Mouse (Mus musculus) midbrain, postnatal 0 days (tissue): ENCODE data around the gene Bbx. TPM values are rescaled to one million over a fixed set of nuclear protein-coding genes. Genes with fewer than 3 reads are reported as not detected.

ENCODE experiments used
- ATAC-seq: fragments of 200-750 bp; cut with Nextera tagmentation; 2 replicates; pipeline ENCODE4 v1.8.0; 2017; ENCODE audit warnings: moderate number of reproducible peaks, mild to moderate bottlenecking, moderate TSS enrichment, moderate library complexity; ENCODE audit not compliant: low FRiP score
- DNase-seq: peaks from one replicate; pipeline ENCODE4 v3.0.0-alpha.2; 2015; ENCODE audit warnings: low spot score
- H3K27ac ChIP-seq: fragments of 300-500 bp; sonication (generic); 2 replicates; pipeline ENCODE4 v1.5.1; 2014; ENCODE audit warnings: low read depth, mild to moderate bottlenecking, low read length, mixed read lengths
- H3K27me3 ChIP-seq: fragments of 300-500 bp; sonication (generic); 2 replicates; pipeline ENCODE4 v1.6.1; 2014; ENCODE audit warnings: low read length, control low read depth, mixed read lengths; ENCODE audit not compliant: insufficient read depth
- H3K36me3 ChIP-seq: fragments of 300-500 bp; sonication (generic); 2 replicates; pipeline ENCODE4 v1.6.1; 2014; ENCODE audit warnings: low read length, control low read depth, mixed read lengths; ENCODE audit not compliant: insufficient read depth
- H3K4me1 ChIP-seq: fragments of 300-500 bp; sonication (generic); 2 replicates; pipeline ENCODE4 v1.6.1; 2014; ENCODE audit warnings: mild to moderate bottlenecking, control low read depth, antibody characterized with exemption, low read length, mixed read lengths; ENCODE audit not compliant: insufficient read depth
- H3K4me2 ChIP-seq: fragments of 300-500 bp; sonication (generic); 2 replicates; pipeline ENCODE4 v1.6.1; 2014; ENCODE audit warnings: low read depth, mild to moderate bottlenecking, low read length, mixed read lengths; ENCODE audit not compliant: poor library complexity, severe bottlenecking
- H3K4me3 ChIP-seq: fragments of 300-500 bp; sonication (generic); 2 replicates; pipeline ENCODE4 v1.5.1; 2014; ENCODE audit warnings: low read depth, mild to moderate bottlenecking, low read length, moderate library complexity
- H3K9ac ChIP-seq: fragments of 300-500 bp; sonication (generic); replicated peaks from 2 replicates; pipeline ENCODE4 v1.6.1; 2014; ENCODE audit warnings: mild to moderate bottlenecking, low read length, moderate library complexity, mixed read lengths; ENCODE audit not compliant: poor library complexity, severe bottlenecking
- H3K9me3 ChIP-seq: fragments of 300-500 bp; sonication (generic); 2 replicates; pipeline ENCODE4 v1.6.1; 2016; ENCODE audit warnings: low read length, control low read depth
- CTCF ChIP-seq: IDR thresholded peaks from 2 replicates; pipeline ENCODE4 v1.5.1; 2016; ENCODE audit warnings: antibody characterized with exemption, mild to moderate bottlenecking
- WGBS: fragments of 180-500 bp; shearing (Covaris S2); extraction: QIAGEN DNeasy Blood & Tissue Kit; methylation state at CpG from one replicate; pipeline ENCODE4 v1.1.7; 2014; 5-methylcytosine and 5-hydroxymethylcytosine counted together
- polyA plus RNA-seq: library from polyadenylated mRNA; unstranded; fragments of >200 nt; fragmentation: Nextera tagmentation; extraction: Ambion mirVana; gene quantifications from 2 replicates; pipeline ENCODE4 v1.2.1, GENCODE M21; 2015
- total RNA-seq: library from RNA; depleted of rRNA; stranded (reverse); fragments of >200 nt; gene quantifications from 2 replicates; pipeline ENCODE4 v1.2.3, GENCODE M21; 2014; rRNA removed

Gene Bbx
- total RNA-seq: 8.4 and 11.8 TPM in 2 replicates
- polyA plus RNA-seq: 8.4 and 10.7 TPM in 2 replicates

DNA sequence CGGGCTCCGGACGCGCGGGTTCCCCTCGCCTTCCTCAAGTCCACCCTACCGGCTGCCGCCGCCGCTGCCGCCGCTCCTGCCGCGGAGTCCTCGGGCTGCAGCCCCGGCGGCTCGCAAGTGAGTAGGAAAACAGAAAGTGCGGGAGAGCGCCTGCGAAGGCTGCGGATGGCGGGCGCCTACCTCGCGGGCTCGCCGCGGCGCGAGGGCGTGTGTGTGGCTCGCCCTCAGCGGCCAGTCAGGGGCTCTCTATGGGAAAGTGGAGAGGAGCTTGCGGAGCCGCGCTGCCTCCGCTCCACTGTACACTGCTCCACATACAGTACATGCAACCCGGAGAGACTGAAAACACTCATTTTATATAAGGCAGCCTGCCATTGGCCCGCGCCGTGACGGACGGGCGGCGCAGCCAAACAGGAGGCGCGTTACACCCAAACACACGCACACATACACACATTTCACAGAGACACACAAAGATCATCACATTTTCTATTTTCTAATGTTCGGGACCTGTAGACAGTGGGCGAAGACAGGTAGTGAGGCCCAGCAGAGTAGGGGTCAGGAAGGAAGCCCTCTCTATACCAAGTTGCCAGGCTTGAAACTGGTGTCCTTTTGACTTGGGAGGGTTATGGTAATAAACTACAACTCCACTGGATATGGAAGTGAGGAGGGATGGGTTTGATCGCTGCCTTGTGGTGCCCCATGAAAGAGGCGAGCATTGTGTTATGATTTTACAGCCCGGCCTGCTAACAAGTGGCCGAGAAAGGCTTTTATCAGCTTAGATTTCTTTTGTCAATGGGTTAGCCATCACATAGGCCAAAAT, at the start of gene Bbx:
Gene Bbx (minus strand): TSS at position 329 of the 817 bp plus-strand sequence.
- Histone ChIP-seq H3K27me3 (no peaks in the 10 kb centered on the region), H3K36me3 (no peaks in the 10 kb centered on the region), H3K9me3 (no peaks in the 10 kb centered on the region), H3K4me1 (no peaks in the 10 kb centered on the region), H3K4me3 (peak within 1 kb of the TSS; percentile 91), H3K4me2 (peak within 1 kb of the TSS; percentile 97), H3K27ac (peak within 1 kb of the TSS; percentile 82), H3K9ac (peak within 1 kb of the TSS; percentile 62)
- under 1% methylated on average over 54 of the region's 55 CpGs for WGBS
- no peak for TF ChIP-seq CTCF
- ATAC-seq: peak; percentile 97
- peak; percentile 95 for DNase-seq

DNA sequence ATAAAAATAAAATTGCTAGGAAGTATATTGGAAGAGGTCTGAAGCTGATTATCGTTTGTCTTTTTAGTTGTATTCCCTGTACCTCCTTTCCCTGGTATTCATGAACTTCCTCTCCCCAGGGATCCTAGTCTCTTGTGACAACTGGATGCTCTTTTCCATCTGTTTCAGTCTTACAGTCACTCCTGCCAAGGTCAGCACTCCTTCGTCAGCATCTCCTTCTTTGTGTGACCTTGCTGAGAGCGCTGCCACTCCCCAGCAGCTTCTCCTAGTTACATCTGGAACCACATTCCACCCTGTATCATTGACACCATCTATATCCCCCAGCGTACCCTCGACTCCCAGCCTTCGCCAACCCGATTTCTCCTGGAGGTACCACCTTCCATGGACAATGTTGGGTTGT, 49.7 kb upstream of the Bbx start:
- 67% methylated on average over 7 of the region's 7 CpGs for WGBS
- no peak for DNase-seq
- H3K4me3 ChIP-seq: no peak overlapping the region
- no peak overlapping the region for H3K4me2 ChIP-seq
- no peaks in the 10 kb centered on the region for H3K27me3 ChIP-seq
- no peaks in the 10 kb centered on the region for H3K4me1 ChIP-seq
- TF ChIP-seq CTCF: no peak
- no peaks in the 10 kb centered on the region for H3K36me3 ChIP-seq
- no peaks in the 10 kb centered on the region for H3K9me3 ChIP-seq
- H3K9ac ChIP-seq: no peak overlapping the region
- H3K27ac ChIP-seq: no peak overlapping the region
- ATAC-seq: no peak

DNA sequence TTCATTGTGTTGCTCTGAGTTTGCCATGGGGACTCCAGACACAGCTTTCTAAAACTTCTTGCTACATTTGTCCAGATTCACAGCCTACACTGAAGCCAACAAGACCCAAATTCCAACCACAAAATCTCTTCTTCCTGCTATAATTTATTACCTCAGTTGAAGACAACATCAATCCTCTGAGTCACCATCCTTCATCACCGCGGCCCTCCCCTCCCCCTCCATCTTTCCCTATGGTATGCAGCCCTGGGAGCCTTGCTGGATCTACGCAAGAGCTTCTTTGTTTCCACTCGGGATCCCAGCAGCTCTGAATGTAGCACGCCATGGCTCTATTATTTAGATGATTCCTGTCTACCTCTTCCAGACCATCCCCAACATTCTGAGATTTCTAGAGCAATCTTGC, 49.2 kb upstream of the Bbx start:
- H3K9me3 ChIP-seq: no peaks in the 10 kb centered on the region
- DNase-seq (no peak), ATAC-seq (no peak)
- no peaks in the 10 kb centered on the region for H3K4me1 ChIP-seq
- H3K27ac ChIP-seq: no peak overlapping the region
- no peak overlapping the region for H3K4me3 ChIP-seq
- H3K4me2 ChIP-seq: no peak overlapping the region
- no peaks in the 10 kb centered on the region for H3K36me3 ChIP-seq
- H3K27me3 ChIP-seq: no peaks in the 10 kb centered on the region
- H3K9ac ChIP-seq: no peak overlapping the region
- 67% methylated on average over 5 of the region's 5 CpGs for WGBS
- TF ChIP-seq CTCF: no peak

DNA sequence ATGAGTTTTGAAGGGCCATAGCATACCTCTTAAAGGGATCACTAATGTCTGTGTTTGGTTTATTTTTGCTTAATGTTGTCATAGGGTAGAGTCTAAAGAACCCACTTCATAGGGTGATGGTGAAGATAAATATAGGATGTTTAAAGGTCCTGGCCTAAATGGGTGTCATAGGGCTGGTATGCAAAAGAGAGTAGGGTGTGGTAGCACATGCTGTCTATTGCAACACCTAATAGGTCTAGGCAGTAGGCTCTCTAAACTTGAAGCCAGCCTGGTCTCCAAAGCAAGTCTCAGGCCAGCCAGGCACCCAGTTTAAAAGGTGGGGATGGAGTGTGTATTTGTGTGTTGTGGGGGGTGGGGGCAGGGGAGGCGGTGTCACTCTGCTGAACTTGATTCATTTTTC, 46.5 kb upstream of the Bbx start:
- Histone ChIP-seq H3K27me3 (no peaks in the 10 kb centered on the region), H3K9ac (no peak overlapping the region), H3K36me3 (no peaks in the 10 kb centered on the region), H3K9me3 (no peaks in the 10 kb centered on the region), H3K4me1 (no peaks in the 10 kb centered on the region), H3K27ac (no peak overlapping the region), H3K4me3 (no peak overlapping the region), H3K4me2 (no peak overlapping the region)
- ATAC-seq (no peak), DNase-seq (no peak)
- 100% methylated on average over 1 of the region's 1 CpGs for WGBS
- TF ChIP-seq CTCF: no peak

DNA sequence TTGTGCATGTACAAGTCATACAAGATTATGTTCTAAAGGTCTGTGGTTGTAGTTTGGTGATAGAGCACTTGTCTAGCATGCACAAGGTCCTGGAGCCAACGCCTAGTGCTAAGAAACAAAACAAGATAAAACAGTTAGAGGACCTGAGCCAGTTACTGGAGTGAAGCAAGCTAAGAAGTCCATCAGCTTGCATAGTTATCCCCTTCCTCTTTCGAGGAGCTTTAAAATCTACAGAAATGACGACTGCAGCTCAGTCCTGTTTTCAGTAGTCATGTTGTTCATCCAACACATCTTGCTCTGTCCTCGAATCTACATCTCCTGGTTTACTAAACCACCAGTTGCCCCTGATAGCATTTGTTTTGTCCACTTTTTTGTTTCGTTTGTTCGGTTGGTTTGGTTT, 45.4 kb upstream of the Bbx start:
- H3K4me2 ChIP-seq: no peak overlapping the region
- DNase-seq (no peak), ATAC-seq (no peak)
- H3K9ac ChIP-seq: no peak overlapping the region
- no peaks in the 10 kb centered on the region for H3K4me1 ChIP-seq
- H3K27ac ChIP-seq: no peak overlapping the region
- 86% methylated on average over 6 of the region's 6 CpGs for WGBS
- H3K4me3 ChIP-seq: no peak overlapping the region
- H3K36me3 ChIP-seq: no peaks in the 10 kb centered on the region
- TF ChIP-seq CTCF: no peak
- H3K9me3 ChIP-seq: no peaks in the 10 kb centered on the region
- no peaks in the 10 kb centered on the region for H3K27me3 ChIP-seq

DNA sequence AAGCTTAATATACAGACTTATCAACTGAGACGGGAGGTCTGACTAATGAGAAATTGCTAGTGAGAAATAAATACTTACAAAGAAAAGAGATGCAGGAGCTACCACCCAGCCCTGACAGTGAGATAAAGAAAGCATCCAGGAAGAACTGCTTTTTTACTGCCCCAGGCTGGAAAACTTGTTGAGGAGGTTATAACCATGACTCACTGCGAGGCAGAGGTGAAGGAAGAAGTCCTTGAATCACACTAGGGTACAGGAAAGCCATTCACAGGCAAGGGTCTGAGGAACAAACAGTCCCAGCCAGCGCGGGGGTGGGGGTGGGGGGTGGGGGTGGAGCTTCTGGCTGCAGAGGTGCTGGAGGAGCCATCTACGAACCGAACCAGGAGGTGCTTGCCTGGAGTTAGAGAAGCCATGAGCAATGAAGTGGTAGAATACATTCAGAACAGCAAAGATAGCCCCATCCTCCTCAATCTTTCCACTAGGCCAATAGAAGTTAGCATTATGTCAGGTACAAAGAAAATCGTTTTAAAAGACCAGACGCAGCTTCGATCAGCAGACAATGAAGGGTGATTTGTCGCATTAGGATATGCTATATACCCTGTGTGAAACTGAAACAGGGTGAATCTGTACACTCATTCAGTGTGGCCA, 30.2 kb upstream of the Bbx start:
- TF ChIP-seq CTCF: no peak
- WGBS: 41% methylated on average over 10 of the region's 10 CpGs
- H3K36me3 ChIP-seq: no peaks in the 10 kb centered on the region
- no peak for ATAC-seq
- no peak overlapping the region for H3K27ac ChIP-seq
- H3K4me1 ChIP-seq: no peaks in the 10 kb centered on the region
- H3K4me3 ChIP-seq: no peak overlapping the region
- no peak overlapping the region for H3K4me2 ChIP-seq
- H3K9me3 ChIP-seq: no peaks in the 10 kb centered on the region
- no peak overlapping the region for H3K9ac ChIP-seq
- H3K27me3 ChIP-seq: no peaks in the 10 kb centered on the region
- no peak for DNase-seq
